Mouse (Mus musculus) heart, embryonic 14.5 days (tissue): ENCODE measurements at regions not wholly inside any gene's neighbourhood (a gene's known extent, or its start where the extent isn't known, plus 50 kb on each side); places are given as distances from the start of the nearest gene placed in this dataset.

Source experiments
- ATAC-seq: fragments of 200-750 bp; cut with Nextera tagmentation; 2 replicates; pipeline ENCODE4 v1.8.0; 2017; ENCODE audit warnings: low read depth, moderate TSS enrichment; ENCODE audit not compliant: insufficient number of reproducible peaks, insufficient read depth, low FRiP score
- H3K27ac ChIP-seq, 2 experiments: fragments of 200-500 bp in 1 of 2; fragments of 300-500 bp in 1 of 2; sonication (generic) in 1 of 2; replicated peaks in 1 of 2; 2 replicates each; pipeline ENCODE4 v1.5.1; 2012 to 2014; ENCODE audit warnings: low read depth in 2 of 2, low read length in 2 of 2, control low read depth in 1 of 2, mild to moderate bottlenecking in 1 of 2, mixed read lengths in 1 of 2; ENCODE audit not compliant: control insufficient read depth in 1 of 2, insufficient read depth in 1 of 2
- H3K27me3 ChIP-seq: fragments of 300-500 bp; sonication (generic); 2 replicates; pipeline ENCODE4 v1.6.1; 2014; ENCODE audit warnings: mild to moderate bottlenecking, low read length, control low read depth; ENCODE audit not compliant: control insufficient read depth, insufficient read depth
- H3K36me3 ChIP-seq: fragments of 300-500 bp; sonication (generic); 2 replicates; pipeline ENCODE4 v1.6.1; 2014; ENCODE audit warnings: mild to moderate bottlenecking, control low read depth, low read length, mixed read lengths; ENCODE audit not compliant: control insufficient read depth, insufficient read depth
- H3K4me1 ChIP-seq, 2 experiments: fragments of 200-500 bp in 1 of 2; fragments of 300-500 bp in 1 of 2; sonication (generic) in 1 of 2; 2 replicates each; pipeline ENCODE4 v1.6.1; 2012 to 2014; ENCODE audit warnings: low read length in 2 of 2, control low read depth in 1 of 2, mixed read lengths in 1 of 2; ENCODE audit not compliant: control insufficient read depth in 2 of 2, insufficient read depth in 2 of 2
- H3K4me2 ChIP-seq: fragments of 300-500 bp; sonication (generic); 2 replicates; pipeline ENCODE4 v1.6.1; 2014; ENCODE audit warnings: mild to moderate bottlenecking, low read length
- H3K4me3 ChIP-seq, 2 experiments: fragments of 200-500 bp in 1 of 2; fragments of 300-500 bp in 1 of 2; sonication (generic) in 1 of 2; 2 replicates each; pipeline ENCODE4 v1.5.1; 2012 to 2014; ENCODE audit warnings: low read length in 2 of 2, mild to moderate bottlenecking in 2 of 2, control low read depth in 1 of 2, low read depth in 1 of 2, moderate library complexity in 1 of 2; ENCODE audit not compliant: control insufficient read depth in 1 of 2, insufficient read depth in 1 of 2
- H3K9ac ChIP-seq: fragments of 300-500 bp; sonication (generic); 2 replicates; pipeline ENCODE4 v1.6.1; 2014; ENCODE audit warnings: mild to moderate bottlenecking, low read length
- H3K9me3 ChIP-seq: fragments of 300-500 bp; sonication (generic); 2 replicates; pipeline ENCODE4 v1.6.1; 2016; ENCODE audit warnings: low read length, control low read depth; ENCODE audit not compliant: control insufficient read depth
- WGBS: fragments of 180-500 bp; shearing (Covaris S2); extraction: QIAGEN DNeasy Blood & Tissue Kit; methylation state at CpG from one replicate; pipeline ENCODE4 v1.1.7; 2014; 5-methylcytosine and 5-hydroxymethylcytosine counted together

DNA sequence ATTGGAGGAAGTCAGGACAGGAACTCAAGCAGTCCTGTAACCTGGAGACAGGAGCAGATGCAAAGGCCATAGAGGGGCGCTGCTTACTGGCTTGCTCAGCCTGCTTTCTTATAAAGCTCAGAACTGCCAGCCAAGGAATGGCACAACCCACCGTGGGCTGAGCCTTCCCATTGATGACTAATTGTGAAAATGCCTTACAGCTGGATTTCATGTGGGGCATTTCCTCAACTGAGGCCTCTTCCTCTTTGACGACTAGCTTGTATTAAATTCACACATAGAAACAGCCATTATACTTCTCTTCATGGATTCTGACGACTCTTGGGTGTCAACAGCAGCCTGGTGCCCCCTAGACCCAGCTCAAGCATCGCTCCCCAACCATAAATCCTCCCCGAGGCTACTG, 66.4 kb upstream of the Gdf10 start:
- H3K4me1 ChIP-seq = no peaks in the 10 kb centered on the region
- no peaks in the 10 kb centered on the region; the same call in 1 of the 2 replicates for H3K9me3 ChIP-seq
- H3K27me3 ChIP-seq = no peaks in the 10 kb centered on the region
- no peak overlapping the region for H3K4me2 ChIP-seq
- no peak for ATAC-seq
- H3K9ac ChIP-seq = no peak overlapping the region
- H3K4me3 ChIP-seq = no peak overlapping the region
- whole genome bisulfite sequencing = 69% methylated on average over 6 of the region's 6 CpGs
- H3K36me3 ChIP-seq = no peaks in the 10 kb centered on the region
- no peak overlapping the region for H3K27ac ChIP-seq

DNA sequence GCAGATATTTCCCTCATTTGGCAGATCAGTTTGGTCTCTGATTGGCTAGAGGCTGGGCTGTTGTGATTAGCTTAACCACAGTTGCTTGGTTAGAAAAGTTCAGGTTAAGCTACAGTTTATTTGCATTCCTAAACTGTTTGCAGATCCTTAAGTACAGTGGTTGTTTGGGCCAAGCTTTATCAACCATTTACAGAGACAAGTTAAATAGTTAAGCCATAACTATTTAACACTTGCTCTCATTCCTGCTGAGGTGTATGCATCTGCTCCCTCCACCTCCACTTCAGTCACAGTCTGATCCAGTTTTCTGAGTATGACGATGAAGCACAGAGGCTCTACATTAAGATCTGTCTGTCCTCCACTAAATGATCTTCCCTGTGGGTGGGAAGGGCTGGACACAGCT, 58.6 kb upstream of the Gdf10 start:
- H3K27me3 ChIP-seq = no peaks in the 10 kb centered on the region
- no peak overlapping the region for H3K9ac ChIP-seq
- WGBS = 76% methylated on average over 1 of the region's 1 CpGs
- H3K4me3 ChIP-seq = no peak overlapping the region
- no peaks in the 10 kb centered on the region for H3K4me1 ChIP-seq
- no peak overlapping the region for H3K4me2 ChIP-seq
- H3K27ac ChIP-seq = no peak overlapping the region
- ATAC-seq = no peak
- peaks cover 5% of the 10 kb centered on the region; the same call in 1 of the 2 replicates for H3K9me3 ChIP-seq
- no peaks in the 10 kb centered on the region for H3K36me3 ChIP-seq

DNA sequence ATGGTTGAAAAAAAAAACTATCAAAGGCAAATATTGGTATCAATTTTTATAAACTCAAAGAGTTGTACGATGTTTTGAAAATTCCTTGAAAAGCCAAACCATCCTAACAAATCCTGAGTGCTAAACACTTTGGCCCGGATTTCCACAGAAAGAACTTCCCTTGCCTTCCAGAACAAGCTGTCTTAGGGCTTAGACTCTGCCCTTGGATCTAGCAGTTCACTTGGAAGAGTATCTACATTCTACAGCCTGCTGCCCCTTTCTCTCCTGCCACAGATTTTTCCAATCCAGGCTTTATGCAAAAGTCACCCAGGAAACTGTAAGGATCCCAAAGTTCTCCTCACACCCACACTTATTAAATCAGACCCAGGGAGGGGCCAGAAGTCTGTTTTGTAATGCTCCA, 57.6 kb upstream of the Gdf10 start:
- WGBS = 78% methylated on average over 2 of the region's 2 CpGs
- Histone ChIP-seq H3K36me3 (no peaks in the 10 kb centered on the region), H3K4me3 (no peak overlapping the region), H3K4me1 (no peaks in the 10 kb centered on the region), H3K9ac (no peak overlapping the region), H3K27me3 (no peaks in the 10 kb centered on the region), H3K27ac (no peak overlapping the region), H3K9me3 (peaks cover 5% of the 10 kb centered on the region; the same call in 1 of the 2 replicates), H3K4me2 (no peak overlapping the region)
- ATAC-seq = no peak

DNA sequence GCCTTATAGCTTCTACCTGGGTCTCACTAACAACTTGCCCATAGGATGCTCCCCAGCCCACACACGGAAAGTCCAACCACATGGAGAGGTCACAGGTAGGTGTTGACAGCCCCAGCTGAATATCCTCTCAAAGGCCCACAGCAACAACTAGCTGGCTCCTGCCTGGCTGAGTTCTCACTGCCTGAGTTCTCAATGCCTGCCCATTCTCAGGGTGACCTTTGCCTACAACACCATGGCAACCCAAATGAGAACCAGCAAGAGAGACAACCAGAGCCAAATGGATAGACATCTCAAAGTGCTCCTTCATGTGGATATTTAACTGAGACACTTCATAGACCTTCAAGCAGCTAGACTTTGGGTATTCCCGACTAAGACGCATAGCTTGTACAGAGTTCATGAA, 55.7 kb upstream of the Gdf10 start:
- H3K9ac ChIP-seq = no peak overlapping the region
- H3K27me3 ChIP-seq = no peaks in the 10 kb centered on the region
- no peaks in the 10 kb centered on the region for H3K4me1 ChIP-seq
- H3K27ac ChIP-seq = no peak overlapping the region
- ATAC-seq = no peak
- H3K4me3 ChIP-seq = no peak overlapping the region
- no peaks in the 10 kb centered on the region for H3K36me3 ChIP-seq
- 74% methylated on average over 3 of the region's 3 CpGs for WGBS
- H3K4me2 ChIP-seq = no peak overlapping the region
- H3K9me3 ChIP-seq = peaks cover 5% of the 10 kb centered on the region; the same call in 1 of the 2 replicates
